Mouse (Mus musculus) heart, adult 18-20 months (tissue): ENCODE measurements at regions not wholly inside any gene's neighbourhood (a gene's known extent, or its start where the extent isn't known, plus 50 kb on each side); places are given as distances from the start of the nearest gene placed in this dataset.

Source experiments
- DNase-seq, 2 experiments: peaks; one replicate each; pipeline ENCODE4 v3.0.0; 2021 to 2022; ENCODE audit warnings: mixed read lengths in 1 of 2

DNA sequence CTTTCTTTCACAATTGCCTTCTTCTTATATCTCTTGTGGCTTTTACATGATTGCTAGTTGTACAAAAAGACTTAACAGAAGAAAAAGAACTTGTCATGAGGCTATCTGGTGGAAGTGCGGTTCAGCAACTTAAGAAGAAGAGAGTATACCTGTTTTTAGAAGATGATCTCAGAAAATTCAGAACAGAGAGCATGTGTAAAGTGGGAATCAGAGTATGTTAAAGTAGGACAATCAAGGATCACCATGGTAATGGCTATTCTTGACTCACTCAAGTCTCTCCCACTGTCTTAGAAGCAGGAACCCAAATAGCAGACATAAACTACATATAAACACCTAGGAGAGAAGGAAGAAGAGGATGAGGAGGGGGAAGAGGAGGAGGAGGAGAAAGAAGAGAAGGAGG, 857.9 kb upstream of the Nr2f1 start:
- no peak for DNase-seq

- no peak for DNase-seq
These were observed 854.9 kb upstream of the Nr2f1 start for GRCm38 (mm10) chr13:79054481-79054880.

DNA sequence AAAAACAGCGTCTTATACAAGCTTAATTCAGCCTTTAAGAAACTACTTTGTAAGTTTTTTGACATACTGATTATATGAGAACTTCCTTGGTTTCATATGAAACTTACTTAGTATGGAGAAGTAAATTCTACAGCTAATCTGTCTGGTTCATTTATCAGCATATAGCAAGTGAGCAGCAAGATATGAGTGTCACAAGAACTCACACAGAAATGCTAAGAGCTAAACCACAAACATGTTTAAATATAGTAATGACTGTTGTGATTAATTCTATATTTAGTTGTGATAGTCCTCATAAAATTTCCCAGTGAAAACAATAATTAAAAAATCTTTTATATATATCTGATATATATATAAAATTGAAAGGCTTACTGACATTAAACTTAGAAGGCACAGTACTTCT, 853.9 kb upstream of the Nr2f1 start:
- DNase-seq: no peak

GRCm38 (mm10) chr13:79047240-79047639, 847.7 kb upstream of the Nr2f1 start:
- no peak for DNase-seq

- DNase-seq: no peak
These were observed 845.1 kb upstream of the Nr2f1 start for GRCm38 (mm10) chr13:79044657-79045056.

DNA sequence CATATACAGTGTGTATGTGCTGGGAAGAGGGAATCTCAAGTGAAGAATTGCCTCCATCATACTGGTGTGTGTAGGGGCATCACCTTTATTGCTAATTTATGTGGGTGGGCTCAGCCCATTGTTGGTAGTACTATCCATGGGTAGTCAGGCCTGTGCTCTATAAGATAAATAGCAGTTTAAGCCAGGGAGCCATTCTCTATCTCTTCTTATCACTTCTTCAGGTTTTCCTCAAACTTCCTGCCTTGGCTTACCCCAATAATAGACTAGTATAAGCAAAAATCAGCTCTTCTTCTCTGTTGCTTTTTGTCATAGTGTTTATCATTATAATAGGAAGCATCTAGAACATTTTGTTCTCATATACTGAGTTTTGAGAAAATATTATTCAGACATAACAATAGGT, 838.3 kb upstream of the Nr2f1 start:
- DNase-seq: no peak

DNA sequence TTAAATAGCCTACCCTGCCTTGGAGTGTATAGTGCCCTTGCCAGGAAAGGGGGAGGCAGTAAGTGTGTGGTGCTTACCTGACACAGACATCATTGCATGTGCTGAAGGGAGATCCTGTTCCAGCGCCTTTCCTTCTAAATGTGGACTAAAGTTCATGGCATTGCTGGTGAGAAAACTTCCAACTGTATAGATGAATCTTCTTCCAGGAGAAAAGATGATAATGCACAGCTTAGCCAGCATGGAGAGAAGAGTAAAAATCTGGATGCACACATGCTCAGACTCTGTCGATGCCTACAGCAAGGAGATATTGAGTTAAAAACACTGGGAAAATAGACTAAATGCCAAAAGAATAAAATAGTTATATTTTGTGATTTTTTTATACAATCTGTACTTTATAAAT, 835.7 kb upstream of the Nr2f1 start:
- DNase-seq: no peak

GRCm38 (mm10) chr13:79029974-79030373, 830.4 kb upstream of the Nr2f1 start:
- peak in 1 of 2 experiments; percentile 4 for DNase-seq

- peak; percentile 5 to 20 for DNase-seq
These were observed 828.6 kb upstream of the Nr2f1 start for GRCm38 (mm10) chr13:79027877-79028760.

DNA sequence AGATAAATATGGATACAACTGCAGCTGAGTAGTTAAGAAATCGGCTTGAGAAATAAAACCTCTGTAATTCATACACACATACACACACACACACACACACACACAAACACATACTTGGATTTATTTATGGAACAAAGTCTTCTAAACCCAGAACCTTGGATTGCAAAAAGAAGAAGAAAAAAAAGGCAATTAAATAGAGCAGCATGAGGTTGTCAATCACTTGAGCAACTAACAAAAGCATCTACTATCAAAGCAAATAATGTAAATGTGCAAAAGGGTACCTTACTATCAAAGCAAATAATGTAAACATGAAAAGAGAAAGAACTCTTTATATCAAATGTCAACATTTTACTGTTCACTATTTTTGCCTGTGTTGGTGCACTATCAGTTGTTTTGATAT, 826.1 kb upstream of the Nr2f1 start:
- no peak for DNase-seq

DNA sequence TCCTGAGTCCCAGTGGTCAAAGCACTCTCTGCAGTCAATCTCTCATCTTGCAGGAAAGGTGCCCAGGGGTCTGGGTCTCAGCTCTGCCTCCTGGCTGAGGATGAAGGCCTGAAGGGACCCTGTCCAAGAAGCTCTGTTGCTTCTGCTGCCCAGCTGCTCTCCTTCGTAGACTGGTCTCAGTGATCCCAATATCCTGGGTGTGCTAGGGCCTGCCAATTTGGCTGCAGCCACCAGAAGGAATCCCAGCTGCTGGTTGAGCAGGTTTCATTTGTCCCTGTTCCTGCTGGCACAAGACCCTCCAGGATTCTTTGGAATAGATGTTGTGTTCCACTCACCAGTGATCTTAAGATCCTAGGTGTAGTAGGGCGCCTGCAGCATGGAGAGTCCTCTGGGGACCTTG, 818.5 kb upstream of the Nr2f1 start:
- DNase-seq: no peak

DNA sequence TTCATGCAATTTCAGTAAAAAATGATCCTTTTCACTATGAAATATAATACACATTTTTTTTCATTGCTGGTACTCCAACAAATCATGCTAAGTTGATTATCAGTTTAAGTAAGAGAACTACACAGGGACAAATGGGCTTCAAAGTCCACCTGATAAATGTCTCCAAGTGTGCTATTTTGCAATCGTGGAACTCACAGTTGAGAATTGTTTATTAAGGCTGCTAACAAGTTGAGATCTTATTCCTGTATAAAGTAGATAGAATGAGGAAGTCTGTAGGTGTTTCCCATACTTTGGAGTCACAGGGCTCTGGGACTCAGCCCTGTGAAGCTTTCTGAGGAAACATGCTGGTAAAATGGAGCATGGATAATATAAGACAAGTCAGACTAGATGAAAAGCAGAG, 803.8 kb upstream of the Nr2f1 start:
- DNase-seq: no peak

DNA sequence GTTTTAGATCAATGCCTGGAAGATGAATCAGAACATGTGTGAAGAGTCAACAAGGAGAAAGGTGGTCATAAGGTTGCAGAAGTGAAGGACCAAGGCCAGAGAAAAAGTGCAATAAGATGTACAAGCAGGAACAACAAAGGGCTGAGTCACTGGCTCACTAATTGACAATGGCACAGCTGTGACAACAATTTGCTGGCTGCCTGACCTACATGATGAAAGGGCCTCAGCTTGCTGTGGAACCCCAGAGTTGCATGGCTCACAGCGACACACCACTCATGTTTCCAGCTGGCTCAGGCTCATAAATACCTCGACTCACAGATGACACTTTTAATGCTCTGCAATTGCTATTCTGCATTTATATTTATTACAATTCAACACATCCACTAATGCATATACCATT, 799.3 kb upstream of the Nr2f1 start:
- DNase-seq: no peak

GRCm38 (mm10) chr13:78992326-78992725, 792.8 kb upstream of the Nr2f1 start:
- no peak for DNase-seq

- no peak for DNase-seq
These were observed 786.4 kb upstream of the Nr2f1 start for GRCm38 (mm10) chr13:78985921-78986320.

- no peak for DNase-seq
These were observed 777.7 kb upstream of the Nr2f1 start for GRCm38 (mm10) chr13:78977224-78977780.

DNA sequence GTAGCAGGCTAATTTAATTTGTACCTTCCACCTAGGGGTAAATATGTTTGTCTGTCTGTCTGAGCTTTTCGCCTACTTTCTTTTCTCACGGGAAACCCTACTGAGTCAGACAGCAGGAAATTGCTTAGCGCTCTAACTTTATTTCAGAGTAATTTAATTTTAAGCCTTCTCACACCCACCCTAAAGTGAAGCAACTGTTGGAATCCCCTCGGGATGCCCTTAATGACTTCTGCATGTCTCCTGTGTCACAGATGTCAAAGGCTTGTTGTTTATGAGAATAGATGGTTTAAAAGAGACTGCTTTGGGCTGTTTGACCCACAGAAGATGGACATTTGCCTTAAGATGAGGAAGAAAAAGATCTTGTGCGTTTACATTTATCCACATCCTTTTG, 738.8 kb upstream of the Nr2f1 start:
- DNase-seq: peak; percentile 7 to 13

DNA sequence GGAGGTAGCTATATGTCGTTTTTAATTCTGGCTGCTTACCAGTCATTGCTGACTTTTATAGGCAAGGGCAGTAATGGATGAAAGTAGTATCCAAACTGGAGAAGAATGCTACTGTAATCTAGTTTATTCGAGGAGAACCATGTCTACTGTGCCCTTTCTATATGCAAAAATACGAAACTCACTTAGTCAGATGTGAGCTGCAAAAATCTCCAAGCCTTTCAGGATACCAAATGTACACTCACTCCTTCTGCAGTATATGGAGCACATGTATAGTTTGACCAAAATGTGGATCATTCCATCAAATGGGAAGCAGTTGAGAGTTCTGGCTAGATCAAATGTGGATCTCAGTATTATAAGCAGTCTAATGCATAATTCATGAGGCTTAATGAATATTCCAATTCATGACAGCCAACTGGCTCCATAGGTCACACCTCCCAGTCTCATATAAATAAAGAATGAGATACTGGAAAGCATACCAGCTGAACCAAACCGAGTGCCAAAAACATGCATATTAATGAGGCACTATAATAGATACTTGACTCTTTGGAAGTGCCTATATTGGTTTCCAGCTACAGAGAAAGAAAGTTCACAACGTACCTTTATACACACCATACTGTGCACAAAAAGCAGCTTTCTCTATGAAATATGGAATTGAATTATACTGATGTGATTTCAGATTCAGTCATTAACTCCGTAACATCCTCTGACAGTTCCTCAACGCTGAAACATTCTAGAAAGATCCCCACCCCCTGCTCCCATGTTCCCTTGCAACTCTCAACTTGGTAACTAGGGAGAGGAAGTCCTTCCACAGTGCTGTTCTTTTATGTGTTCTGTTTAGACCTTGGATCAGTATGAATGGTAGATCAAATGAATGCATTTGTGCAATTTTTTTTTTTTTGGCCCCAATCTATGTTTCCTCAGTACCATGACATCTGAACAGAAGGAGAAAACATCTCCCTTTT, 738.1 kb upstream of the Nr2f1 start:
- peak in 1 of 2 experiments; percentile 2 for DNase-seq

- DNase-seq: no peak
These were observed 736.6 kb upstream of the Nr2f1 start for GRCm38 (mm10) chr13:78935990-78936650.

GRCm38 (mm10) chr13:78928347-78928746, 728.8 kb upstream of the Nr2f1 start:
- no peak for DNase-seq

GRCm38 (mm10) chr13:78920802-78921201, 721.2 kb upstream of the Nr2f1 start:
- no peak for DNase-seq

- no peak for DNase-seq
These were observed 710.3 kb upstream of the Nr2f1 start for GRCm38 (mm10) chr13:78909839-78910238.
